Mouse (Mus musculus) left cerebral cortex, postnatal 36 days (tissue): ENCODE measurements around the gene Tmem198b. TPM values are rescaled to one million over a fixed set of nuclear protein-coding genes. Genes with fewer than 3 reads are reported as not detected.

ENCODE experiments used
- DNase-seq, 2 experiments: peaks; one replicate each; pipeline ENCODE4 v3.0.0; 2021 to 2022; ENCODE audit warnings: low spot score in 2 of 2, mixed read lengths in 1 of 2
- intact Hi-C: fragments of 180-260 bp; cut with DNase I; formaldehyde crosslinking; loops from one replicate; pipeline ENCODE4 v1.15.1; 2025
- total RNA-seq, 2 experiments: library from RNA; stranded (reverse); gene quantifications; 2 replicates each; pipeline ENCODE4 v1.2.3; 2021

Tmem198b gene
- total RNA-seq, 2 experiments from 2014 or later: 8.4 to 8.5 TPM

DNA sequence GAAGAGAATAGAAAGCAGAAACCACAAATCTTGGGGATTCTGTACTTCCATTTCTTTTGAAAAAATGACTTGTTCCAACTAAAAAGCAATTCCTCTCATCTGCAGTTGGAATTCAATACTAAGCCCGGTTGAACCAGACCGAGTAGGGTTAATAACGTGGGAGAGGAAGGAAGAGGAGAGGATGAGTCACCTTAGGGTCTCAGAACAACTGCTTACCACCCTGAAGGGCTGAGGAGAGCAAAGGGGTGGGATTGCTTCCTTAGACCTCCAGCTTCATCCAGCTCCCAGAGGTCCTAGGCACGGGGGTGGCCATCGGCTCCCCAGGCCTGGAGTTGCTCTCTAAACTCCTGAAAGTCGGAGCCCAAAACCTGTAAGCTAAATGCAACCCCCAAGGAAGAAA, 809 bp downstream of the Tmem198b start:
- DNase-seq: no peak
- intact Hi-C loops: no loop called here

DNA sequence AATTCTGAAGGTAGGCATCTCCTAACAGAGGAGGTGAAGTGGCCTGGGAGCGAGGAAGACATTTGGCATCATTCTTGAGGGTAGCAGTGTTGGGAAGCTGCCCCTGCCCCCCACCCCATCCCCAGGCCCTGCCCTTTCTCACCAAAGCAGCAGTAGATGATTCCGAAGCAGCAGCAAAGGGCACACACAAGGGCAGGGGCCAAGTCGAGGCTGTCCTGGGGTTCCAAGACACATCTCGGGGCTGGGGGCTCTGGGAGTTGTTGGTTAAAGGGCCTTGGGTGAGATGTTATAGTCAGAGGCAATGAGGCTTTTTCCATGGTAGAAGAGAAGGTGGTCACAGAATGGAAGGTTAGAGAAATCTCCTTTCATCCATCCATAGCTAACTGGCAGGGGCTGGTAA, 1.2 kb downstream of the Tmem198b start:
- intact Hi-C loops: no loop called here

DNA sequence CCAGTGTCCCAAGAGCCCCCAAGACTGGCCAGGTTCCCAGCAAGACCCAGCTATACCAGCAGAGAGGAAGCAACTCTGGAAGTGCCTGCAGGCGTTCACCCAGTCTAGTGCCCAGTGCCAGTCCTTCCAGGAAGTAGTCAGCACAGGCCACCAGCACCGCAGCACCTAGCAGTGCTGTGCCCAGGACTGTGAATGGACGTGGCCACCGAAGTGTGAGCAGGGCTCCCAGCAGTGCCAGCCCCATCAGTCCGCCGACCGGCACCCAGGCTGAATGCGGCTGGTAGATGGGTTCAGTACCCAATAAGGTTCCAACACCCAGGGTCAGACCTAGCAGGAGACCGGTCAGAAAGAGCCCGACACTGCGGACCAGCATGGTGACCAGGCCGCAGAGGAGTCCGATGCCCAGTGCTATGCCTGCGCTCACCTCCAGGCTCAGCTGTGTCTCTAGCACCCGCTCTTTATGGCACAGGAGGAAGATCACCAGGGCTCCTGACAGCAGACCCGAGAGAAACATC, 2.1 kb downstream of the Tmem198b start:
- intact Hi-C loops: no loop called here
- DNase-seq: no peak

More for the DNA sequence above, 1.2 kb downstream of the Tmem198b start:
- no peak for DNase-seq

DNA sequence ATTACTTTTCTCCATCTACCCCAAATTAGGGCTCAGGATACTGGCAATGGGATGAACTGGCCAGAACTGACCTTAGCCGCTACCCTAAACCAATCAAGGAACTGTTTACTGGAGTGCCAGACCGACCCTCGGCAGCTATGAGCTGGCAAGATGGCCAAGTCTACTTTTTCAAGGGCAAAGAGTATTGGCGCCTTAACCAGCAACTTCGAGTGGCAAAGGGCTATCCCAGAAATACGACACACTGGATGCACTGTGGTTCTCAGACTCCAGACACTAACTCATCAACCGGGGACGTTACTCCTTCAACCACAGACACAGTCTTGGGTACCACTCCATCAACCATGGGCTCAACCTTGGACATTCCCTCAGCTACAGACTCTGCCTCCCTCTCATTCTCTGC, 5.5 kb downstream of the Tmem198b start:
- no peak for DNase-seq
- intact Hi-C loops: no loop called here

DNA sequence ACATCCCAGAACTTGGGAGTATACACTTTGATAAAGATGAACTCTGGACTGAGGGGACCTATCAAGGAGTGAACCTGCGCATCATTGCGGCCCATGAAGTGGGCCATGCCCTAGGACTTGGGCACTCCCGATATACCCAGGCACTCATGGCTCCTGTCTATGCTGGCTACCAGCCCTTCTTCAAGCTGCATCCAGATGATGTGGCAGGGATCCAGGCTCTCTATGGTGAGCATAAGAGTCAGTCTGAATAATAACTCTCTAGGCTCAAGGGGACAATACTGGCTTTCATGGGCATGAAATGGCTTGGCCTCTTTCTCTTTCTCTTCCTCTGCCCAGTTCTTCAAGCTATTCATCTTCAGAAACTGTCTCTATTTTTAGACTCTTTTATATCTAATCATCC, 8.6 kb downstream of the Tmem198b start:
- intact Hi-C loops: no loop called here
- DNase-seq: no peak

DNA sequence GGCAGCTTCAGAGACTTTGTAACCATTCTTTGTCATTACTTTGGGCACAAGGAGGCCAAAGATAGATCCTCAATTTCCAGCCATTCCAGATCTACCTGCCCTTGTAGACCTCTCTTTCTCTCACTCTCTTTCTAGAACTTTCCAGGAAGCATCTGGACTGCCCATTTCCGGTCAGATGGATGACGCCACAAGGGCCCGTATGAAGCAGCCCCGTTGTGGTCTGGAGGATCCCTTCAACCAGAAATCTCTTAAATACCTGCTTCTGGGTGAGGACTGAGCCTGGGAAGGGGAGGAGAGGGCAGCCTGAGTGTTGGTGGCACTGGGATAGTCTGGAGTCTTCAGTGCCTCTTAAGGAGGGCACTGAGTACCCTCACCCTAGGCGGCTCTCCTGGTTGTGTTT, 9.8 kb downstream of the Tmem198b start:
- intact Hi-C loops: no loop called here
- no peak for DNase-seq

DNA sequence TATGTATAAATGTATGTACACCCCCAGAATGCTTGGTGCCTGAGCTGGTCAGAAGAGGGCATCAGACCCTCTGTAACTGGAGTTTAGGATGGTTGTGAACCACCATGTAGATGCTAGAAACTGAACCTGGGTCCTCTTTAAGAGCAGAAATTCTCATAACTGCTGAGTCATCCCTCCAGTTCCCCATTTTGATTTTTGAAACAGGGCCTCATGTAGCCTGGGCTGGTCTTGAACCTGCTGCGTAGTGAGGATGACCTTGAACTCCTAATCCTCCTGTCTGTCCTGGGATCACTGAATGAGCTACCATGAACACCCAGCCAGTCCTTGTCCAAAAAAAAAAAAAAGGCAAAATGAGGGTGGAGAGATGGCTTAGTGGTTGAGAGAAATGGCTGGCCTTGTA, 10.9 kb downstream of the Tmem198b start:
- intact Hi-C loops: no loop called here
- DNase-seq: no peak

DNA sequence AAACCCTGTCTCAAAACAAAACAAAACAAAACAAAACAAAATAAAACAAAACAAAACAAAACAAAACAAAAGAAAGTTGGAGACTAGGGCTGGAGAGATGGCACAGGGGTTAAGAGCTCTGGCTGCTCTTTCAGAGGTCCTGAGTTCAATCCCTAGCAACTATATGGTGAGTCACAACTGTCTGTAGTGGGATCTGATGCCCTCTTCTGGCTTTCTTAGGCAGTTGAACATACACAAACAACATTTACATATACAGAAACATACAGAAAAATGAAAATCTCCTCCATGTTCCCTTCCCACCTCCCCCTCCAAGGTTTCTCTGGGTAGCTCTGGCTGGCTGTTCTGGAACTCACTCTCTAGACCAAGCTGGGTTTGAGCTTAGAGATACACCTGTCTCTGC, 12.1 kb downstream of the Tmem198b start:
- intact Hi-C loops: no loop called here
- DNase-seq: no peak

DNA sequence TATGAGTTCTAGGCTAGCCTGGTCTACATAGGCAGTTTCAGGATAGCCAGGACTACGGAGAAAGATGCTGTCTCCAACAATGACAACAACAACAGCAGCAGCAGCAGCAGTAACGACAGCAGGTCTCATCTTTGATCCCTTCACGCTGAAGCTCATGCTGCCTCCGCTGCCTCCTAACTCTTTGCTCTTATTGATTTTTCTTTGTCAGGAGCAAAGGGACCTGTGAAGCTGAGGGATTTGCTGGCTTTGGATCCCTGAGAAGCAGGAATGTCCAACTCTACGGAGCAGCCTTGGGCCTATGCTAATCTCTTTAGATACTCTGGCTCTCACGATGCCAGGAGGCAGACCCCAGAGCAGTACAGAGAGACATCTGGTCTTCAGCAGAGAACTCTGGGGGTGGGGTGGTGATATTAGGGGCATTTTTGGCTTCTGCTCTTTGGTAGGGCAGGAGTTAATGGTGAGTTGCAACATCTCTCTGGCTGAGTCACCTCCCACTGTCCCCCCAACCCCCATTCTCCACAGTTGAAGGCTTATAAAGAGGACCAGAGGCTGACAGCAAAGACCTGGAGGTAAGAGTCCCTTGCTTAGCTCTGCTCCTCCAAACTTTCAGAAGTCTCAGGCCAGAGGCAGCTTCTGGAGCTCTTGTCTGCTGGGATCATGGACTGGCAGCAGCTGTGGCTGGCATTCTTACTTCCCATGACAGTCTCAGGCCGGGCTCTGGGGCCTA, 13.6 kb downstream of the Tmem198b start, which contains the start of gene Mmp19:
Mmp19 (plus strand) TSS at position 513 of the 727 bp plus-strand sequence.
- DNase-seq: no peak
- intact Hi-C loops: no loop called here

DNA sequence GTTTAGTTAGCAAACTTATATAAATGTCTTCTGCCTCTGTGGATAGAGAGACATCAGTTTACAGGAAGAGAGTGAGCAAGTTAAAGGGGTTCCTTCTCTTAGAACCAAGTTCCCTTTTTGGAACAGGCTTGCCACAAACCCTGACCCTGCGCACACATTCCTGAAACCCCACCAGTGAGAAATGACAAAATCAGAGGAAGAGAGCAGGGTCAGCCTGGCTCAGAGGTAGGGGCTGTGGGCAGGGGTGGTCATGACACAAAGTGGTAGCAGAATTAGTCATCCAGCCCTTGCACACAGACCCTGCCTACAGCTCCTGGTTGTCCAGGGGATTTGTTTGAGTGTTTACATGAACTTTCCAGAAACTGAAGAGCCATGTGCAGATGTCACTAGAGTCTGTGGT, 24.0 kb downstream of the Tmem198b start:
- intact Hi-C loops: no loop called here
- DNase-seq: no peak

DNA sequence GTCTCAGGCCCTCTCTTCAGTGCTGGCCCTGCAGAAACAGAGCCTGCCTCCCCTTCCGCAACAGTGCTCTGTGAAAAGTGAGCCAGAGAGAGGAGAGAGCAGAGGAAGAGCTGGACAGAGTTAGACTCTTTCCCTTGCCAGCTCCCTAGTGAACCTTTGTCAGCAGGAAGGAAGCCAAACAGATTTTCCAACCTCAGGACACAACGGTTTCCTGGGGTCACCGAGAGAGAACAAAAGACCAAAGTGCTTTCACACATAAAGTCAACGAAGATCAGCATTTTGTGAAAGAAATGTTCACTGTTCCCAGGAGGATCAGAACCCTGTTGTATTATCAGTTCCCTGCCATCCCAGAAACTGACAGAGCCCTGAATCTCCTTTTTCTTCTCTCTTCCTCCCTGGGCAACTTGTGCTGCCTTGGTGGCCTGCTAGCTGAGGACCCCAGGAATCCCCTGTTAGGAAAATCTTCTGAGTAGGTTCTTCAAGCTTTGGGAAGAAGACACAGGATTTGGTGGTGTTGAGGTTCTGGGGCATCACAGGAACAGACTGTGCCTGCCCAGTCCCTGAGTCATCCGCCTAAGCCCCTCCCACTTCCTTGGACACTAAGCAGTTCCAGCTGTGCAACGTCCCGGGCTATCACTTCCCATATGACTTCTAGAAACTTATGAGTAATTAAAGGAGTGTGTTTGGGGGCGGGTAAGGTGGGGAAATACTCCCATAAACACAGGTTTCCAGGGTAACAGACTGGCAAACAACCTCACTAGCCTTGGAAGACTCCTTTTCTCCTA, 25.0 kb downstream of the Tmem198b start:
- no peak for DNase-seq
- intact Hi-C loops: no loop called here

DNA sequence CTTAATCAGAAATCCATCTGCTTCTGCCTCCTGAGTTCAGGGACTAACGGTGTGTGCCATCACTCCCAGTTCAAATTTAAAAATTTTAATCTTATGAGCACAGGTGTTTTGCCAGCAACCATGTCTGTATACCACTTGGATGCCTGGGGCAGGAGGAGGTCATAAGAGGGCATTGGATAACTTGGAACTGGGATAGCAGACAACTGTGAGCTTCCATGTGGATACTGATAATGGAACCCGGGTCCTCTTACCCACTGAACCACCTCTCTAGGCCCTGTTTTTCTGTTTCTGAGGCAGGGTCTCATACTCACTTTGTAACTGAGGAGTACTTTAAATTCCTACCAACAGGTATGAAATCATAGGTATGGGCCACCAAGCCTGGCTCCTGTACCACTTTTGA, 25.7 kb downstream of the Tmem198b start:
- DNase-seq: no peak
- intact Hi-C loops: no loop called here

DNA sequence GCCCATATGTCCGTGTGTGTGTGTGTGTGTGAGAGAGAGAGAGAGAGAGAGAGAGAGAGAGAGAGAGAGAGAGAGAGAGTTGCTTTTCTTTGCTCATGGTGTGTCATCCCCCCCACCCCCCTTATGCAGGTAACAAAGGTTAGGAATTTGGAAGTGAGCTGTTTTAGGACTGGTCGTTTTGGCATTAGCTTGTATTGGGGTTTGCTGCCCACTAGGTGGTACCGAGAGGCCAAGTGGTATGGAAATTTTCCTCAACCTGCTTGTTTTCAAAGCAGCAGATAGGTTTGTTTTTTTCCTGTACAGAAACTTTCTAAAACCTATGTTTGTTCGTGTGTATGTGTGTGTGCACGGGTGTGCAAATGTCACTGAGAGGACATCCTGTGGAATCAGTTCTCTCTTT, 30.5 kb downstream of the Tmem198b start:
- intact Hi-C loops: no loop called here
- no peak for DNase-seq

DNA sequence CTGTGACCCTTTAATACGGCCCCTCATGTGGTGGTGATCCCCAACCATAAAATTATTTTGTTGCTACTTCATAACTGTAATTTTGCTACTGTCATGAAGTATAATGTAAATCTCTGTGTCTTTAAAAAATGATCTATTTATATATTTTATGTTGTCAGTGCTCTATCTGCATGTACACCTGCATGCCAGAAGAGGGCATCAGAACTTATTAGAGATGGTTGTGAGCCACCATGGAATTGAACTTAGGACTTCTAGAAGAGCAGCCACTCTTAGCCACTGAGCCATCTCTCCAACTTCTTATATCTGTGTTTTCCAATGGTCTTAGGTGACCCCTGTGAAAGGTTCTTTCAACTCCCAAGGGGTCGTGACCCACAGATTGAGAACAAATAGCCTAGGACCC, 31.3 kb downstream of the Tmem198b start:
- intact Hi-C loops: no loop called here
- DNase-seq: no peak

Other genes starting within 250 kb of the Tmem198b start
- gene Pa2g4, start 238.4 kb downstream of the Tmem198b start, total RNA-seq: 10 to 100 TPM; 58.2 to 59.3 TPM
- 1 to 10 TPM; 6.5 to 9.4 TPM for gene Erbb3, start 214.7 kb downstream of the Tmem198b start, total RNA-seq
- gene Rps26, start 177.6 kb downstream of the Tmem198b start, total RNA-seq: 100 to 1,000 TPM; 245 to 252 TPM
- 10 to 100 TPM; 10.2 to 19.0 TPM for gene Ikzf4, start 158.4 kb downstream of the Tmem198b start, total RNA-seq
- 10 to 100 TPM; 12.0 to 12.6 TPM for gene Suox, start 130.3 kb downstream of the Tmem198b start, total RNA-seq
- 100 to 1,000 TPM; 129 to 134 TPM for gene Rab5b, start 108.1 kb downstream of the Tmem198b start, total RNA-seq
- under 1 TPM; 0.48 to 0.79 TPM for gene Pmel, start 100.2 kb downstream of the Tmem198b start, total RNA-seq
- gene Cdk2, start 99.3 kb downstream of the Tmem198b start, total RNA-seq: 1 to 10 TPM; 2.1 to 2.6 TPM
- gene Dgka, start 59.5 kb downstream of the Tmem198b start, total RNA-seq: 1 to 10 TPM; 5.6 to 7.8 TPM
- 10 to 100 TPM; 27.7 to 31.8 TPM for gene Pym1, start 56.5 kb downstream of the Tmem198b start, total RNA-seq
- gene Mmp19, start 13.5 kb downstream of the Tmem198b start, total RNA-seq: under 1 TPM; 0.50 to 0.76 TPM
- gene Dnajc14, start 308 bp downstream of the Tmem198b start, total RNA-seq: 10 to 100 TPM; 65.0 to 66.9 TPM
- 10 to 100 TPM; 32.9 to 40.9 TPM for gene Sarnp, start 13.0 kb upstream of the Tmem198b start, total RNA-seq
- gene Ormdl2, start 17.3 kb upstream of the Tmem198b start, total RNA-seq: 1 to 10 TPM; 7.1 to 7.7 TPM
- gene Gdf11, start 87.3 kb upstream of the Tmem198b start, total RNA-seq: 10 to 100 TPM; 12.6 to 14.7 TPM
- 10 to 100 TPM; 59.5 to 64.6 TPM for gene Cd63, start 96.6 kb upstream of the Tmem198b start, total RNA-seq
- 1 to 10 TPM; 6.7 to 7.0 TPM for gene Rdh5, start 118.5 kb upstream of the Tmem198b start, total RNA-seq
- 10 to 100 TPM; 85.2 to 95.4 TPM for gene Bloc1s1, start 119.7 kb upstream of the Tmem198b start, total RNA-seq
- 10 to 100 TPM; 13.0 to 16.5 TPM for gene Itga7, start 129.4 kb upstream of the Tmem198b start, total RNA-seq
- not detected for gene Mettl7b, start 156.6 kb upstream of the Tmem198b start, total RNA-seq
- gene Olfr9, start 185.1 kb upstream of the Tmem198b start, total RNA-seq: not detected
- not detected for gene Olfr763, start 206.4 kb upstream of the Tmem198b start, total RNA-seq
- not detected for gene Olfr764-ps1, start 235.5 kb upstream of the Tmem198b start, total RNA-seq
- gene Olfr765, start 245.6 kb upstream of the Tmem198b start, total RNA-seq: not detected